19 mouse cellular contexts compared by ENCODE assay signal in the genomic region with DNA sequence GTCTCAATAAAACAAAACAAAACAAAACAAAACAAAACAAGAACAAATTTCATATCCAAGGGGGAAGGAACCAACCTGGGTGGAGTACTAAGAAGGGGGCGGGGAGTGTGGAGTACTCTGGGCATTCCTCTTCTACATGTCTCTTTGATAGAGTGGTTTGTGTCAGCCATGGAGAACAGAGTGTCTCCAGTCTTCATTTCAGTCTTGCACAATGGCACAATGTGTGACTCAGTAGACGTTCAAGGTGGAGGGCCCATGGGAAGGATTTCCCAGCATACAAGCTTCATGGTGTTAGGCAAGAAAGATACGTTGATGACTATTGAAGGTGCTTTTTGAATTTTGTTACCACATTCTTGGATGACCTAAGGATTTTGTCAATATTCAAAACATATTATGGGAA.
"Had no signal": no experiment of that assay in that cellular context is flagged by ENCODE, and none has a peak within 500 bp of the region (broad histone marks: within the 10 kb centered on the region; RNA-seq: fewer than 3 reads in every experiment).

No protein-coding gene starts in this region.

- H3K27ac ChIP-seq: left cerebral cortex, adult 2 months; liver, embryonic 13.5 days; macrophage; midbrain, embryonic 12.5 days; midbrain, embryonic 15.5 days; neural tube, embryonic 12.5 days; neural tube, embryonic 15.5 days; stomach, postnatal 0 days had no signal

- DNase-seq: kidney, postnatal 10 days; kidney, postnatal 36 days; layer of hippocampus, postnatal 36 days; liver, embryonic 13.5 days; lung, embryonic 14.5 days; lung, postnatal 14 days; right cerebral cortex, adult 18-20 months; right cerebral cortex, postnatal 14 days; right cerebral cortex, postnatal 4 days; thymus, adult 2 months; thymus, postnatal 14 days; thymus, postnatal 4 days had no signal

- H3K4me1 ChIP-seq: liver, embryonic 13.5 days; midbrain, embryonic 15.5 days; neural tube, embryonic 15.5 days had no signal

- H3K9me3 ChIP-seq: liver, embryonic 13.5 days; midbrain, embryonic 12.5 days; midbrain, embryonic 15.5 days; neural tube, embryonic 12.5 days; neural tube, embryonic 15.5 days had no signal

- H3K27me3 ChIP-seq: liver, embryonic 13.5 days; midbrain, embryonic 12.5 days; midbrain, embryonic 15.5 days; neural tube, embryonic 12.5 days; neural tube, embryonic 15.5 days had no signal

- H3K36me3 ChIP-seq: liver, embryonic 13.5 days; midbrain, embryonic 12.5 days; midbrain, embryonic 15.5 days; neural tube, embryonic 12.5 days; neural tube, embryonic 15.5 days had no signal

- H3K4me3 ChIP-seq: left cerebral cortex, adult 2 months; liver, embryonic 13.5 days; midbrain, embryonic 12.5 days; midbrain, embryonic 15.5 days; neural tube, embryonic 12.5 days; neural tube, embryonic 15.5 days had no signal
